Mouse (Mus musculus): ENCODE measurements around the gene Usp25.

Usp25 gene

DNA sequence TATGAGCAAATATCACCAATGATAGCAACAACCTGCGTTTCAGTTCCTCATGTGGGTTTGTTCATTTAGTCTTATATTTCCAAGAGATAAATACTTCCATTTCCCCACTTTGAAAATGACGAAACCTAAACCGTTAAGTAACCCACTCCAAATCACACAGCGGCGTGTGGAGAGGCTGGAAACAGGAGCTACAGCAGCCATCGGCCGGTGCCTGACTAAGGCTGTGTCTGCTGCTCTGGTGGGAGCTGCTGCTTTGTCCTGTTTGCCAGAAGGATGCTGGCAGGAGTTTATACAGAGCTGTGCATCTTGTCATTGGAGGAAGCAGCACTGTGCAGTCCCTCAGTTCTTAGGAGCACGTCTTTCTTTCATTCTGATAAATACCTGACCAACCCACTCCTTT lies 21.2 kb downstream of the Usp25 start:
- no peak for DNase-seq

DNA sequence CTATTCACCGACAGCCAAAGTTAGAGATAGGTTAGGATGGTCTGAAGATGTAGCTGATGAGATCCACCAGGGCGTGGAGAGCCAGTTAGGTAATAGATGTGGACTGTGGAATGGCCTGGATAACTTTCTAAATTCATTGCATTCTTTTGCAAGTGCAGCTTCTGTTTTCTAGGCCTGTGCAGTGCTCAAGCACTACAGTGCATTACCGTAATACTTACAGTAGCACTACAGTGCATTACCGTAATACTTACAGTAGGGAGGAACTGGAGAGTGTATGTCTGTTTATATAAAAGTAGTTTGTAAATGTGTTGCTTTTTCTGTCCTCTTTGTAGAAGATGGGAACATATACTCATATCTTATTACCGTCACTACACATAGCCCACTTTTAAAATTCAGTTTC lies 28.1 kb downstream of the Usp25 start:
- peak; percentile 49 for DNase-seq

DNA sequence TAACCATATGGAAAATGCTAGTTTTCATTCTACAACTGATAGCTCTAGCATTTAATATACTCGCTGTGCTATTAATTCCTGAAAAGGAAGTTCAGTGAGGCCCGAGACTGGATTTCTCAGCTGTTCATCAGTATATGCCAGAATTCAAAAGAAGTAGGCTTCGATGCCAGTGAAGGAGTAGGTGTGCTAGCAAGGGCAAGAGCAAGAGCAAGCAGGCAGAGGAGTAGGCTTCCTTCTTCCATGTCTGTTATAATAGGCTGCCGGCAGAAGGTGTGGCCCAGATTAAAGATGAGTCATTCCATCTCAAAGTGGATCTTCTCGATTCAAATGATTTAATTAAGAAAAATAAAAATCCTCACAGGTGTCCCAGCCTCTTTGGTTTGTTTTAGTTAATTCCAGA lies 30.0 kb downstream of the Usp25 start:
- DNase-seq = no peak

GRCm38 (mm10) chr16:77054184-77054583 lies 40.7 kb downstream of the Usp25 start:
- DNase-seq = no peak

GRCm38 (mm10) chr16:77055519-77056159 lies 42.1 kb downstream of the Usp25 start:
- no peak for DNase-seq

DNA sequence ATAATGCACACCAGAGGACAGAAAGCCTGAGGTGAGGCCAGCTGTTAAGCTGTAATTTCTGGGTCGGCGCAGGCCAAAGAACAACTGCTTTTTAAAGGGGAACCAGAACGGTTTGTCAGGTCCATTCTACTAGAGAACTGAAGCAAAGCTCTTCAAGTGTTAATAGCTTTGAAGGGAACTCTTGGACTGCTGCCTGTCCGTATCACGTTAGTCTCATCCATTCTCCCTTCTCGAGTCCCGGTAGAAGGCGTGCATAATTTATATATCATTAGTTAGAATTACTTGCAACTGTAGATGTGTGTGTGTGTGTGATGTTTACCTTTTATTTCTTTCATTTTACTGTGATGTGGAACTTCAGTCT lies 42.6 kb downstream of the Usp25 start:
- DNase-seq = no peak

GRCm38 (mm10) chr16:77058567-77058966 lies 45.1 kb downstream of the Usp25 start:
- no peak for DNase-seq

- DNase-seq = peak; percentile 83
These were observed 46.7 kb downstream of the Usp25 start for GRCm38 (mm10) chr16:77060166-77060565.

- DNase-seq = no peak
These were observed 50.4 kb downstream of the Usp25 start for GRCm38 (mm10) chr16:77063916-77064315.

- no peak for DNase-seq
These were observed 63.6 kb downstream of the Usp25 start for GRCm38 (mm10) chr16:77076954-77077735.

DNA sequence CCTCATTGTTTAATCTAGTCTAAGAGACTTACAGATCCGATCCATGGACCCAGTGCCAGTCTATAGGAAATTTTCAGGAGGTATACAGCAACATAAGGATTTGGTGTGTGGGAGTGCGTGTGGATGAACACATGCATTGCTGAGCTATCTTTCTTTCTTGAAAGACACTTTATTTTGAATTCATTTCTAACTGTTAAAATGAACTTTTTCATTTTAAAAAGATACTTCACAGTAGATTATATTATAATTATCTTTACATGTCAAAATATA lies 64.2 kb downstream of the Usp25 start:
- no peak for DNase-seq

DNA sequence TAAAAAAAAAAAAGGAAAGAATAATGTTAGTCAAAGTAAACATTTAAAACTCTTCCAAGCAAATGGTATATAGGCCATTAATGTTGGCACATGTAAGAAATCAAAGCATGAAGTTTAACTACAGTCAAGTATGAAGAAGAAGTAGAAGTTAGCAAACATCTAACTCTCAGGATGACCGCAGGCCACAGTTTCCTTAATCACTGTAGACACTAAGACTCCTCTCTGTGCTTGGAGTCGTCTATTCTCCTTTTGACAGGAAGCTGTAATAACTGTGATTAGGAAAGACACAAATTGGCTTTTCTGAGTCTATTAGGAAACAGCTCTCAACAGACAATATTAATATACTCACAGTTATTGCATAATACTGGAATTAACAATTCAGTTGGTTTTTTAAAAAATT lies 70.6 kb downstream of the Usp25 start:
- DNase-seq = peak; percentile 56

DNA sequence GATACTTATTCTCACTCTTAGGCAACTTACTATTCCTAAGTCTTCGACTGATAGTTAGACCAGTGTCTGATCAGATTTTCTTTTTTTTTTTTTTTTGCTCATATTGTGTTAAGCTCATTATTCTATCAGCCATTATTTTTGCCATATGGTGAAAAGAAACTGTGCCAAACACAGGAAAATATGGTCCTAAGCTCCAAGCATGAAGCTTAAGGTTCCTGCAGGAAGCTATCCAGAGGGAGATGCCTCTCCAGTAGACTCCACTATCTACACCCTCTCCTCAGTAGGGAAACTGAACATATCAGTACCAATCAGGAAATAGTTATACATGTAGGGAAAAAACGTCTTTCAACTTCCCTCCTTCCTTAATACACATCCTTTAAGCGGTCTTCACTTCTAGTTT lies 76.3 kb downstream of the Usp25 start:
- no peak for DNase-seq

DNA sequence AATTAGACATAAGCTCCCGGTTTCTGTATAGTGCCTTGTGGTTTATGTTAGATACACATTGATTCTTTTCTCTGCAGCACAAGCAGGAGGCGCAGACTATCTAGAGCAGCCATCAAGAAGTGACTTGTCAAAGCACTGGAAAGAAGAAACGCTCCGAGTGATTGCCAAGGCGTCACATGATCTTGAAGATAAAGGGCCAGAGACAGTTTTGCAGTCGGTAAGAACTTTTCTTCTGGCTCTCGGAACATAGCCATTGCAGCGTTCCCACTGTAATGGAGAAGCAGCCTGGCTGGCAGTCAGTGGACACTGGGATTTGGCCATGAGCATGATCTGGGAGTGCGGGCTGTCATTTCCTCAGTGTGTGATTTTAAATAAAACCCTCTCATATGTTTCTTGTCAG lies 80.0 kb downstream of the Usp25 start:
- peak; percentile 47 for DNase-seq

DNA sequence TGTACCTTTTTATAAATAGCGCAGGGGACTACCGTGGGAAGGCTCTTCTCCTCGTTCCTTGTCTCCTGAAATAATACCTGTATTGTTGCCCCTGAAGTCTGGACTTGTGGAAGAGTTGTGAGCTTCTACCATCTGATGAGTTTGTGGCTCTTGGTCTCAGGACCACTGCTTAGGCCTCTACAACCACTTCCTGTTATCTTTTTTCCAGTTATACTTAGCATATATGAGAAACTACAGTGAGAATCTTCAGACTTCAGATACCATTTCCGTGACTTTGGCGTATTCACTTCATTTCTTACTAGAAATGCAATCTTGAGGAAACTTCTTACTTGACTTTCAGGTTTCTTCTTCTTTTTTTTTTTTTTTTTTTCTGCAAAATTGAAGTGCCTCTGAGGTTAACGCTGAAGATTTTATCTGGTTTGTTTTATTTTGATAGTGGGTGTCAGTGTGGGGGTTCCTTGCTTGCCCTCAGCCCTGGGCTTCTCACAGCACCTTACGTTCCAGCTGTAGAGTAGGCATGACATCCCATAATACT lies 81.6 kb downstream of the Usp25 start:
- no peak for DNase-seq

- DNase-seq = peak; percentile 83
These were observed 85.7 kb downstream of the Usp25 start for GRCm38 (mm10) chr16:77099018-77099869.

- no peak for DNase-seq
These were observed 90.2 kb downstream of the Usp25 start for GRCm38 (mm10) chr16:77103637-77104264.

GRCm38 (mm10) chr16:77111268-77111667 lies 97.8 kb downstream of the Usp25 start:
- DNase-seq = no peak

DNA sequence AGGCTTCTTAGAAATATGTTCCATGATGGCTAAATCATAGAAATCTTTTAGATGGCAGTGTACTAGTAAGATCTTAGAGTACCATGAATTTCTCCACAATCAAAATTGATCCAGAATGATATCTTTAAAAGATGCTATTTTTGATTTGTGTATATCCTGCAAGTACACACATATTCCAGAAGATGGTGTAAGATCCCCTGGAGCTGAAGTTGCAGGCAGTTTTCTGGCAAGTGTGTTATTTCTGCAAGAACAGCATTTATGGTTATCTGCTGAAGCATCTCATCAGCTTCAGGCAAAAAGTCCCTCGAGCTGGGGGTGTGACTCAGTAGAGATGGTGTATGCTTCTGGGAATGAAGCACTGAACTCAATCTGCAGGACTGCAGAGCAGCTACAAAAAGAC lies 112.4 kb downstream of the Usp25 start:
- DNase-seq = no peak

GRCm38 (mm10) chr16:77128683-77129082 lies 115.2 kb downstream of the Usp25 start:
- DNase-seq = no peak

GRCm38 (mm10) chr16:77133055-77133454 lies 119.5 kb downstream of the Usp25 start:
- no peak for DNase-seq

DNA sequence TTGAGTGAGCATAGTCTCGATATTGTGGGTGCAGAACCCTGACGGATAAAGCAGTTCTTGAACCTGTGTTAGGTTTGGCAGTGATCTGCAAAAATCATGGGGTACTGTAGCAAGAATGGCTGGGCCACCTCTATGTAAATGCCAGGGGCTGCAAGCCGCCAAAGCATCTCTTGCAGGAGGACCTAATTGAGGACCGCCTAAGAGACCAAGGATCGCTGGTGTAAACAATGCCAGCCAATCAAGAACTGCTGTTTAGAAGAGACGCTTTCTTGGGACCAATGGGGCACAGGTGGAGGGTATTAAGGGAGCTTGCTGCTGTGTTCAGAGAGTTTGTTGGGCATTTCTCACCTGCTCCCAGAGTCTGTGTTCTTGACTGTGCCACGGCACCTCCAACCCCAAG lies 127.1 kb downstream of the Usp25 start:
- DNase-seq = no peak

GRCm38 (mm10) chr16:77146801-77147200 lies 133.3 kb downstream of the Usp25 start:
- DNase-seq = no peak
